Mouse (Mus musculus): ENCODE measurements around the gene Cyp2d11. TPM values are rescaled to one million over a fixed set of nuclear protein-coding genes. Genes with fewer than 3 reads are reported as not detected.
"Not testable (repeated sequence)": the region's sequence is repeated elsewhere in the genome, so short reads cannot be mapped to it uniquely, and the experiment has no call there.

The Cyp2d11 gene
- polyA plus RNA-seq (2014; fragmentation: Nextera tagmentation; extraction: Ambion mirVana): not detected in 2 replicates

DNA sequence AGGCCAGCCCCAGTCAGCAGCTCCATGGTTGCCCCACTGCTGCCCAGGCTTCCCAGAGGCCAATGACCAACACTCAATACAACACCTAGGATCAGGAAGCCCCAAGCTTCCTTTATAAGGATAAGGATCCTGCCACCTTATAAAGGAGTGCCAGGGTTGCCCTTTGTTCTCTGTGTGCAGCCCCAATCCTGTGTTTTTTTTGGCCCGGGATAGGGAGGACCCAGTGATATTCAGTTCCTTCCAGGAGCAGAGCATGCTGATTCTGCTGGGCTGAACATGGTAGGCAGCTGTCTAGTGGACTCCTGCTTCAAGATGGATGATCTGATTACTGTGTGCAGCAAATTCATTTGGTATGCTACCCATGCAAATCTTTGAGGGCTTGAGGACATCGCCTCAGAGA is at the start of gene Cyp2d11:
TSS of gene Cyp2d11 (minus strand) at position 101 of the 400 bp plus-strand sequence.
- not testable (repeated sequence) for ATAC-seq (ENCODE audit: insufficient read depth)
- WGBS: 87% methylated on average over 2 of the region's 2 CpGs

DNA sequence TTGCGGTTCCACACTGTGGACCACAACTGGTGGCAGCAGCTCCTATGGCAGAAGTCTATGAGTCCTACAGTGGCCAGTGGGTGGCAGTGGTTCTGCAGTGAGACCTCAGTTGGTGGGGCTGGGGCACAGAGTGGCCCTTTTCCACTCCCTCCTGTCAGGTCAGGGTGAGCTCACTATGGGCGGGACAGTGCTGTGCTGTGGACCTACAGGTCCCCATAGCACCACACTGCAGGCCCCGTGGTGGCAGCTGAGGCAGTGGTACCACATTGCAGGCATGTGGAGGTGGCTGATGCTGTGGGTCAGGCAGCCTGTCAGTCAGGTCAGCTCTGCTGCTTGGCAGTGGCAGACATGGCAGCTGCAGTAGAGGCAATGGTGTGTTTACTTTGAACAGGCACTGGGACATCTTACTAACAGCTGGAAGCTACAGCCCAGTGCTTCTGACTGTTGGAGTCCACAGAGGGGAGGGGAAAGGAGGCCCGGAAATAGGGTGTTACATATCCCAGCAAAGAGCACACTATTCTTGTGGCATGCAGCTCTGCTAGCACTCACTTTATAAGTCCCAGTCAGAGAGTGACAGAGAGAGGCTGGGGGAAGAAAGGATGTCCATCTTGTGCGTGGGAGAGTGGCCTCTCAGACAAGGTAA is 44.3 kb upstream of the Cyp2d11 start:
- Histone ChIP-seq H3K9ac (no peak overlapping the region), H3K4me3 (ENCODE audit: low read depth, low read length) (no peak overlapping the region), H3K4me2 (no peak overlapping the region), H3K36me3 (ENCODE audit: insufficient read depth) (no peaks in the 10 kb centered on the region), H3K27ac (ENCODE audit: low read depth) (no peak overlapping the region), H3K27me3 (ENCODE audit: insufficient read depth, low read length) (no peaks in the 10 kb centered on the region), H3K4me1 (ENCODE audit: insufficient read depth) (no peaks in the 10 kb centered on the region), H3K9me3 (ENCODE audit: low read depth, low read length) (0 out of 2 replicates have a peak, but pooled peaks cover 2% of the 10 kb centered on the region)
- peak; percentile 34; the same call in 1 of the 2 replicates for TF ChIP-seq CTCF (IDR thresholded peaks at IDR 0.05; ENCODE audit: low read depth)
- ATAC-seq (ENCODE audit: insufficient read depth) (peak; percentile 86), DNase-seq (peak; percentile 59)
- 41% methylated on average over 5 of the region's 5 CpGs for WGBS

More for the DNA sequence above, at the start of gene Cyp2d11:
- not testable (repeated sequence) for DNase-seq; H3K4me3 ChIP-seq (ENCODE audit: low read depth, low read length); H3K9ac ChIP-seq; H3K27me3 ChIP-seq (ENCODE audit: insufficient read depth, low read length); H3K36me3 ChIP-seq (ENCODE audit: insufficient read depth); H3K4me2 ChIP-seq; H3K4me1 ChIP-seq (ENCODE audit: insufficient read depth); H3K27ac ChIP-seq (ENCODE audit: low read depth); H3K9me3 ChIP-seq (ENCODE audit: low read depth, low read length)

DNA sequence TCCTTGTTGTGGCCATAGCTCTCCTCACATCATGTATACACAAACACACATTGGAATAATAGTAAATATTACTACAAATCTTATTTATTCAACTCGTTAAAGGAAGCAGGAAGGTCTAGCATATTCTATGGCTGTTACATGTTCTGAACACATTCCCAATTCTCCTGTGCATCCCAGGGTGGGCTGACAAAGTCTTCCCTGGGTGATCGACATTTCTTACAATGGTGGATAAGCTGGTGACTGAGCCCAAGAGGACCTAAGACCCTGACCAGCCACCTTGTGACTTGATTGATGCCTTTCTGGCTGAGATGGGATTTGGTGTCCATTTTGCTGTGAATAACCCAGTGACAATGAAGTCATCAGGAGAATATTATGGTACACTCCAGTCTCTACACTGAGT is 41.8 kb upstream of the Cyp2d11 start:
- Histone ChIP-seq H3K27ac (ENCODE audit: low read depth) (no peak overlapping the region), H3K4me1 (ENCODE audit: insufficient read depth) (no peaks in the 10 kb centered on the region), H3K36me3 (ENCODE audit: insufficient read depth) (no peaks in the 10 kb centered on the region), H3K4me3 (ENCODE audit: low read depth, low read length) (no peak overlapping the region), H3K9me3 (ENCODE audit: low read depth, low read length) (0 out of 2 replicates have a peak, but pooled peaks cover 2% of the 10 kb centered on the region), H3K9ac (no peak overlapping the region), H3K27me3 (ENCODE audit: insufficient read depth, low read length) (no peaks in the 10 kb centered on the region), H3K4me2 (no peak overlapping the region)
- no peak for TF ChIP-seq CTCF (IDR thresholded peaks at IDR 0.05; ENCODE audit: low read depth)
- 79% methylated on average over 2 of the region's 2 CpGs for WGBS
- DNase-seq (no peak), ATAC-seq (ENCODE audit: insufficient read depth) (no peak)

DNA sequence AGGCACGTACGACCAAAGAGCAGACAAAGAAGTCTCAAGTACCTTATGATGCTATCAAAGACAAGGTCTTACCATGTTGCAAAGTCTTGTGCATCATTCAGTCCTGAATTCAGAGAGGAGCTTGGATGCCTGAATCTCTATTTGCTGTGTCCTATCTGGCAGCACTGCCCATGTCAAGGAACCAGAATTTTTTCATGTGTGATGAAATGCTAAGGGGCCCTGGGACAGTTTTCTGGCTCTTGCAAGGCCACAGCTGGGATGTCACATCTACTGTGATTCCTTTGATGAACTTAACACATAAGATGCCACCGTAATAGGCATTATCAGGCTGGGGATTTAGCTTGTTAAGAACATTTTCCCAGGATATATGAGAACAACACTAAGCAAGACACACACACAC is 41.2 kb upstream of the Cyp2d11 start:
- no peak overlapping the region for H3K27ac ChIP-seq (ENCODE audit: low read depth)
- no peak overlapping the region for H3K4me2 ChIP-seq
- H3K36me3 ChIP-seq (ENCODE audit: insufficient read depth): no peaks in the 10 kb centered on the region
- DNase-seq (no peak), ATAC-seq (ENCODE audit: insufficient read depth) (no peak)
- H3K4me3 ChIP-seq (ENCODE audit: low read depth, low read length): no peak overlapping the region
- no peaks in the 10 kb centered on the region for H3K27me3 ChIP-seq (ENCODE audit: insufficient read depth, low read length)
- TF ChIP-seq CTCF (IDR thresholded peaks at IDR 0.05; ENCODE audit: low read depth): no peak
- H3K4me1 ChIP-seq (ENCODE audit: insufficient read depth): no peaks in the 10 kb centered on the region
- 79% methylated on average over 3 of the region's 3 CpGs for WGBS
- 0 out of 2 replicates have a peak, but pooled peaks cover 2% of the 10 kb centered on the region for H3K9me3 ChIP-seq (ENCODE audit: low read depth, low read length)
- H3K9ac ChIP-seq: no peak overlapping the region

DNA sequence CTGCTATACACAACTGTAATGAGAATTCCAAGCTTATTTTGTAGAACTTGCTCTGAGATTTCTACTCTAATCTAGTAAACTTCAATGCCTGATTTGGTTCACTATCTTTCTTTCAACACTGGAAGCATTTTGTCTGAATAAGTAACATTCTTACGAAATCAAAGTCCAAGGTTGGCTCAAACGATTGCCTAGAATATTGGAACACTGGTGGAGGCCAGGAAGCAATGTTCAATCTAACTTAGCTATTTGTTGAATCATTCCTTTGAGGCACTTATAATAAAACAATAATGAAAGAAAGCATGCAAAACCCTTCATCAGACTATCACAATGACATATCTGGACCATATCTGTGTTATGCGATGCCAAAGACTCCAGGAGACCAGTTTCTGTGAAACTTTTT is 40.7 kb upstream of the Cyp2d11 start:
- Histone ChIP-seq H3K9me3 (ENCODE audit: low read depth, low read length) (peaks cover 6% of the 10 kb centered on the region; the same call in 1 of the 2 replicates), H3K4me1 (ENCODE audit: insufficient read depth) (no peaks in the 10 kb centered on the region), H3K4me3 (ENCODE audit: low read depth, low read length) (no peak overlapping the region), H3K27ac (ENCODE audit: low read depth) (no peak overlapping the region), H3K9ac (no peak overlapping the region), H3K4me2 (no peak overlapping the region), H3K36me3 (ENCODE audit: insufficient read depth) (no peaks in the 10 kb centered on the region), H3K27me3 (ENCODE audit: insufficient read depth, low read length) (no peaks in the 10 kb centered on the region)
- DNase-seq (no peak), ATAC-seq (ENCODE audit: insufficient read depth) (no peak)
- 87% methylated on average over 3 of the region's 3 CpGs for WGBS
- no peak for TF ChIP-seq CTCF (IDR thresholded peaks at IDR 0.05; ENCODE audit: low read depth)

DNA sequence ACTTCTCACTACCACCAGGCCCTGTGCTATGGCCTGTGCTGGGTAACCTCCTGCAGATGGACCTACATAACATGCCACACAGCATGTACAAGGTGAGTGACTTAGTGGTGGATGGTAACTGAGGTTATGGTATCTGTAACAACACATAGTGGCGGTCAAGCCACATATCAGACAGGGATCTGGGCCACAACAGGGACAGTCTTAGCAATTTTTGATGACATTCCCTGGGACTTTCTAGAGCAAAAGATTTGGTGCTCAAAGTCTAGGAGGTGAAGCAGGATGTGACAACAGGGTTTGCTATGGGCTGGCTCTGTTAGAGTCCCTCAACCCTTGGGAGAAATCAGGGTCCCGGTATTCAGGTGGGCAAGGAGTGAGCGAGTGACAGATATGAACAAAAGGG is 39.8 kb upstream of the Cyp2d11 start:
- H3K36me3 ChIP-seq (ENCODE audit: insufficient read depth): no peaks in the 10 kb centered on the region
- H3K27ac ChIP-seq (ENCODE audit: low read depth): no peak overlapping the region
- TF ChIP-seq CTCF (IDR thresholded peaks at IDR 0.05; ENCODE audit: low read depth): no peak
- H3K4me1 ChIP-seq (ENCODE audit: insufficient read depth): no peaks in the 10 kb centered on the region
- 98% methylated on average over 3 of the region's 3 CpGs for WGBS
- peaks cover 6% of the 10 kb centered on the region; the same call in 1 of the 2 replicates for H3K9me3 ChIP-seq (ENCODE audit: low read depth, low read length)
- H3K4me2 ChIP-seq: no peak overlapping the region
- DNase-seq: no peak
- no peaks in the 10 kb centered on the region for H3K27me3 ChIP-seq (ENCODE audit: insufficient read depth, low read length)
- no peak overlapping the region for H3K4me3 ChIP-seq (ENCODE audit: low read depth, low read length)
- no peak for ATAC-seq (ENCODE audit: insufficient read depth)
- no peak overlapping the region for H3K9ac ChIP-seq

DNA sequence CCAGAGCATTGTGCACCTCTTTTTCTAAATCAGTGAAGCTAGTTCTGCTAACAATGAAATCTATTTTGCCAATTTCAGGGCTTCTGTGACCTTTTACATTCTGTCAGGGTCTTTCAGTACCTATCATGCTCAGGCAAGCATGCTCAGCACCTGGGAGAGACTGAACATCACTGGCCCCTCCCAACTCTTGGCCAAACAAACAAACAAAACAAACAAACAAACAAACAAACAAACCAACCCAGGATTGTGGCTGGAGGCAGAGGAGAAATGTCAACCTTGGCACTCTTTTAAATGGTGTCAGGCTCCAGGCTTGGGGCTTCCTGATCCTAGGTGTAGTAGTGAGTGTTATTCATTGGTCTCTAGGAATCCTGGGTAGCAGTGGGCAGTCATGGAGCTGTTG is 39.3 kb upstream of the Cyp2d11 start, which contains the start of gene Cyp2d9:
TSS of gene Cyp2d9 (plus strand) at position 301 of the 400 bp plus-strand sequence.
- TF ChIP-seq CTCF (IDR thresholded peaks at IDR 0.05; ENCODE audit: low read depth): no peak
- Histone ChIP-seq H3K4me3 (ENCODE audit: low read depth, low read length) (no peak within 1 kb of the TSS), H3K27ac (ENCODE audit: low read depth) (no peak within 1 kb of the TSS), H3K27me3 (ENCODE audit: insufficient read depth, low read length) (no peaks in the 10 kb centered on the region), H3K9ac (no peak within 1 kb of the TSS), H3K9me3 (ENCODE audit: low read depth, low read length) (peaks cover 6% of the 10 kb centered on the region; the same call in 1 of the 2 replicates), H3K4me1 (ENCODE audit: insufficient read depth) (no peaks in the 10 kb centered on the region), H3K4me2 (no peak within 1 kb of the TSS), H3K36me3 (ENCODE audit: insufficient read depth) (no peaks in the 10 kb centered on the region)
- DNase-seq (no peak), ATAC-seq (ENCODE audit: insufficient read depth) (no peak)
